Mouse (Mus musculus) embryonic fibroblast, embryonic 13.5 days (primary cell): Measurements from ENCODE around the gene Dnajc5g. TPM values are rescaled to one million over a fixed set of nuclear protein-coding genes. Genes with fewer than 3 reads are reported as not detected.
A peak's percentile ranks its signal among the peaks of the same experiment; 100 is the strongest.

Source experiments
- H3K27ac ChIP-seq: 2 replicates; pipeline ENCODE4 v1.5.1; 2012; ENCODE audit warnings: low read length, control low read depth, inconsistent platforms; ENCODE audit not compliant: insufficient read depth
- H3K4me1 ChIP-seq: 2 replicates; pipeline ENCODE4 v1.6.1; 2011; ENCODE audit warnings: low read length; ENCODE audit not compliant: control insufficient read depth, insufficient read depth
- H3K4me3 ChIP-seq: 2 replicates; pipeline ENCODE4 v1.5.1; 2011; ENCODE audit warnings: mild to moderate bottlenecking, control low read depth, low read length; ENCODE audit not compliant: insufficient read depth
- CTCF ChIP-seq: IDR thresholded peaks from 2 replicates; pipeline ENCODE4 v1.5.1; 2011; ENCODE audit warnings: mild to moderate bottlenecking, control low read depth, low read length, moderate library complexity, borderline replicate concordance; ENCODE audit not compliant: insufficient read depth
- POLR2A ChIP-seq: IDR thresholded peaks from 2 replicates; pipeline ENCODE4 v1.6.1; 2011; ENCODE audit warnings: low read depth, mild to moderate bottlenecking, control low read depth, low read length, moderate library complexity
- polyA plus RNA-seq: library from polyadenylated mRNA; stranded (reverse); fragments of >200 nt; gene quantifications from 2 replicates; pipeline ENCODE4 v1.2.4, GENCODE M21; 2011; ENCODE audit warnings: low read depth; ENCODE audit not compliant: missing spikeins, insufficient read length

Dnajc5g gene
- not detected in 2 replicates for polyA plus RNA-seq

- TF ChIP-seq POLR2A (no peak), CTCF (no peak)
- Histone ChIP-seq H3K27ac (no peak within 1 kb of the TSS), H3K4me3 (no peak within 1 kb of the TSS), H3K4me1 (no peaks in the 10 kb centered on the region)
These were observed at the start of gene Dnajc5g for GRCm38 (mm10) chr5:31105814-31106335. TSS of gene Dnajc5g (plus strand) at chr5:31106285.

DNA sequence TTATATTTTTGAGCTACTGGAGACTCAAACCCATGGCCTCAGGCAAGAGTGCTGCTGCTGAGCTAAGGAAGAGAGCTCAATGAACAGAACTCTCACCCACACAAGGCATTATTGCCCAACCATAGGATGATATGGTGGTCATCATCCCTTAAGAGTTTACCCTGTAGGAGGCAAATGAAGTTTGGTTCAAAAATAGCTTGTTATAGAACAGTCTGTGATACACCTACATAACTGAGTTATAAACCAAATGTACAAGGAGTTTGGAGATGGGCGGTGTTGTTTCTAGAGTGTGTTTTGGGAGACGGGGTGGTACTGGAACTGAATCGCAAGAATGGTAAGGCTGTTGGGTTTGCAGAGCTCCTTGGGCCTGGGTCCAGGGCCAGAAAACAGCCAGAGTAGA is 36.3 kb upstream of the Dnajc5g start:
- Histone ChIP-seq H3K4me3 (no peak overlapping the region), H3K27ac (no peak overlapping the region), H3K4me1 (no peaks in the 10 kb centered on the region)
- TF ChIP-seq CTCF (no peak), POLR2A (no peak)

DNA sequence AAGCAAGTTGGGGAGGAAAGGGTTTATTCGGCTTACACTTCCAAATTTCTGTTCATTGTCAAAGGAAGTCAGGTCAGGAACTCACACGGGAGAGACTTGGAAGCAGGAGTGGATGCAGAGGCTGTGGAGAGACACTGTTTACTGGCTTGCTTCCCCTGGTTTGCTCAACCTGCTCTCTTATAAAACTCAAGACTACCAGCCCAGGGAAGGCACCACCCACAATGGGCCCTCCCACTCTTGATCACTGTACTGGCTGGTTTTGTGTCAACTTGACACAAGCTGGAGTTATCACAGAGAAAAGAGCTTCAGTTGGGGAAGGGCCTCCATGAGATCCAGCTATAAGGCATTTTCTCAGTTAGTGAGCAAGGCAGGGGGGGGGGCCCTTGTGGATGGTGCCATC is 35.0 kb upstream of the Dnajc5g start:
- Histone ChIP-seq H3K4me3 (no peak overlapping the region), H3K27ac (no peak overlapping the region), H3K4me1 (no peaks in the 10 kb centered on the region)
- TF ChIP-seq CTCF (no peak), POLR2A (no peak)

- H3K27ac ChIP-seq, result no peak overlapping the region
- no peaks in the 10 kb centered on the region for H3K4me1 ChIP-seq
- TF ChIP-seq CTCF (no peak), POLR2A (no peak)
- H3K4me3 ChIP-seq, result no peak overlapping the region
These were observed 34.3 kb upstream of the Dnajc5g start for GRCm38 (mm10) chr5:31071821-31072220.

DNA sequence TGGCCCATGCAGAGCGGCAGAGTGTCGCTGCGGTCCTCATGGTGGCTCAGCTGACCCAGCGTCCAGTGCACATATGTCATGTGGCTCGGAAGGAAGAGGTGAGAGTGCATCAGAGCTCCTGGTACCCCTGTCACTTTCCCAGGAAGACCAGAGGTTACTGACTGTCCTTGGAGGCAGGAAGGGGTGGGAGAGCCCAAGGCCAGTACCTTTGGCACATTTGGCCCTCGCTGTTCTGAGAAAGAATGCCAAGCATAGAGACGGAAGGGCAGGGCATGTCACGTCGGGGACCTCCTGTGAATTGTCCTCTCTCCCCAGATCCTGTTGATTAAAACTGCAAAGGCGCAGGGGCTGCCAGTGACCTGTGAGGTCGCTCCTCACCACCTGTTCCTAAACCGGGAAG is 32.9 kb upstream of the Dnajc5g start:
- no peak for TF ChIP-seq CTCF
- Histone ChIP-seq H3K4me1 (no peaks in the 10 kb centered on the region), H3K27ac (no peak overlapping the region), H3K4me3 (no peak overlapping the region)

- no peaks in the 10 kb centered on the region for H3K4me1 ChIP-seq
- TF ChIP-seq CTCF (no peak), POLR2A (no peak)
These were observed 29.7 kb upstream of the Dnajc5g start for GRCm38 (mm10) chr5:31076346-31076745.

GRCm38 (mm10) chr5:31080059-31080794 is 25.9 kb upstream of the Dnajc5g start:
- no peak overlapping the region for H3K4me3 ChIP-seq
- TF ChIP-seq CTCF (no peak), POLR2A (no peak)
- no peaks in the 10 kb centered on the region for H3K4me1 ChIP-seq
- no peak overlapping the region for H3K27ac ChIP-seq

More at GRCm38 (mm10) chr5:31076346-31076745, 29.7 kb upstream of the Dnajc5g start:
- H3K27ac ChIP-seq, result no peak overlapping the region
- H3K4me3 ChIP-seq, result no peak overlapping the region

- no peak for TF ChIP-seq POLR2A
- no peak for TF ChIP-seq CTCF
- Histone ChIP-seq H3K4me1 (no peaks in the 10 kb centered on the region), H3K27ac (no peak overlapping the region), H3K4me3 (no peak overlapping the region)
These were observed 25.3 kb upstream of the Dnajc5g start for GRCm38 (mm10) chr5:31080795-31081164.

DNA sequence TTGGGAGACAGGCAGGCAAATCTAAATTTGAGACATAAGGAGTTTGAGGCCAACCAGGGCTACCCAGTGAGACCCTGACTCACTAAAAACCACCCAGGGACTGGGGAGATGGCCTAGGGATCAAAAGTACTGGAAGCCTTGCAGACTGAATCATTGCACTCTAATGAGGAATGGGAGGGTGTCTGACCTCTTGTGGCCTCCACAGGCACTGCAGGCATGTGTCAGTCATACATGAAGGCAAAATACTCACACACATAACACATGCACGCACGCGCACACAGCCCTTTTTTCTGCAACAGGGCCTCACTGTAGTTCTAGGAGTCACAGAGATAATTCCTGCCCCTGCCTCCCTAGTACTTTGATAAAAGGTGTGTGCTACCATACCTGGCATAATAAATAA is 24.7 kb upstream of the Dnajc5g start:
- no peak for TF ChIP-seq POLR2A
- peak; percentile 80; the same call in 1 of the 2 replicates for TF ChIP-seq CTCF
- H3K4me1 ChIP-seq, result peaks cover 4% of the 10 kb centered on the region
- H3K27ac ChIP-seq, result no peak overlapping the region
- H3K4me3 ChIP-seq, result no peak overlapping the region

GRCm38 (mm10) chr5:31082355-31082754 is 23.7 kb upstream of the Dnajc5g start:
- no peak overlapping the region for H3K4me3 ChIP-seq
- no peak overlapping the region for H3K27ac ChIP-seq
- TF ChIP-seq CTCF, result peak; percentile 70; the same call in 1 of the 2 replicates
- no peak for TF ChIP-seq POLR2A
- H3K4me1 ChIP-seq, result peaks cover 11% of the 10 kb centered on the region
